Mouse (Mus musculus) NIH3T3 (cell line): ENCODE results near the gene Hist1h4k.

Experiments used
- DNase-seq: peaks from one replicate; pipeline ENCODE4 v3.0.0-alpha.2; 2012; ENCODE audit warnings: low read depth

The Hist1h4k gene

GRCm38 (mm10) chr13:21754294-21755001 lies 4.1 kb upstream of the Hist1h4k start:
- DNase-seq: peak; percentile 44

- peak; percentile 83 for DNase-seq
These were observed 3.4 kb upstream of the Hist1h4k start, which contains the start of the genes Hist1h2ak and Hist1h2bn for GRCm38 (mm10) chr13:21753524-21754285. Hist1h2ak (minus strand) TSS chr13:21753827. Hist1h2bn (plus strand) TSS chr13:21754123.

GRCm38 (mm10) chr13:21753051-21753523 lies 2.8 kb upstream of the Hist1h4k start:
- DNase-seq: peak; percentile 13

GRCm38 (mm10) chr13:21752356-21752755 lies 2.1 kb upstream of the Hist1h4k start:
- no peak for DNase-seq

DNA sequence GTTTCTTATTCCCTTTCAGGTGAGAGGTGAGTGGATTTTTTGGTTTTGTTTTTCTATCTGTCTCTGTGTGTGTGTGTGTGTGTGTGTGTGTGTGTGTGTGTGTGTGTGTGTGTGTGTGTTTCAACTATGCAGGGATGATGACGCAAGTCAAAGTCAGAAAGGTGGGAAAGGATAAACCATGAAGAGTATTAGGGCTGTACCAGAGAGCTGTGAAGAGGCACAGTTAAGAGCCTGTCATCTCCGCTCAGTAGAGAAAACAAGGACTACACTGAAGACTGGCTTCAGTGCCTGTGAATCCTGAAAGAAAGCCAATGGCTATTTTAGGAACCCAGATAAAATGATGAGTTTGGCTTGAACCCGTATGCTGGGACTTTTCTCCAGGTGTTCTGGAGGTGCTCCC lies 1.5 kb upstream of the Hist1h4k start:
- DNase-seq: no peak

DNA sequence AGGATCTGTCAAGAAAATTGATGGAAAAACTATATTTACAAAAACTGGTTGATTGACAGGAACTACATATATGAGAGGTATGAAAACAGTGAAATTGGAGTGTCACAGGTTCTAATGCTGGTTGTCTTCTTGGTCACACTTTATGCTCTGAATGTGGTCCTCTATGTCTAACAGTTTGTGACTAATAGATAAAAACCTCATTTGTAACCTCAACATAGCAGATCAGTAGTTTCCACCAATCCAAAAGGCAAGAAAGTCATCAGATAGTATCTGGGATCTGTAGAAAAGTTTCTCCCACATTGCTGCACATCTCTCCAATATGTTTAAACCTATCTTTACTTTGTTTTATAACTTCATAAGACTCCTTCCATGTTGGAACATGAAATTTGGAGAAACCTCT lies 1.1 kb upstream of the Hist1h4k start:
- DNase-seq: no peak

GRCm38 (mm10) chr13:21749387-21750158 lies 732 bp downstream of the Hist1h4k start:
- DNase-seq: peak; percentile 26

GRCm38 (mm10) chr13:21745006-21745405 lies 5.3 kb downstream of the Hist1h4k start:
- no peak for DNase-seq

GRCm38 (mm10) chr13:21734906-21735767 lies 15.2 kb downstream of the Hist1h4k start, which contains the start of gene Hist1h4j:
Hist1h4j (plus strand) TSS chr13:21735064.
- peak; percentile 86 for DNase-seq

GRCm38 (mm10) chr13:21734010-21734905 lies 16.0 kb downstream of the Hist1h4k start:
- DNase-seq: peak; percentile 91

DNA sequence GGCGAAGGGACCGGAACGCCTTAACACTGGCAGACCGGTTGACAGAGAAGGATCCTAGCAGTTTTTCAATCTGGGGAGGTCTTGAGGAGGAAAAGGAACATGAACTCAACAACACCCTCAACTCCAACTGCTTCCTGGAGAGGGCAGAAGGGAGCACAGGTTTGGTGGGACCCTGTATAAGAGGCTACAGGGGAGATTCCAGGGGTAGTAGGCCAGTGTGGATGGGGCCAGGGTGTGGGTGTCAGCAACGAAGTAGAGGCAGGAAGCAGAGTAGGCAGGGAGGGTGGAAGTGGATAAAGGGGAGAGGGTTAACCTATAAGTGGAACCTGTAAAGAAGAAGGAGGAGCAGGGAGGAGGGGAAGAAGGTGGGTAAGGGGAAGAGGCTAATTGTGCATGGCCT lies 16.8 kb downstream of the Hist1h4k start:
- DNase-seq: peak; percentile 17

- no peak for DNase-seq
These were observed 20.8 kb downstream of the Hist1h4k start for GRCm38 (mm10) chr13:21729544-21729943.

GRCm38 (mm10) chr13:21727948-21728572 lies 22.2 kb downstream of the Hist1h4k start:
- DNase-seq: no peak

DNA sequence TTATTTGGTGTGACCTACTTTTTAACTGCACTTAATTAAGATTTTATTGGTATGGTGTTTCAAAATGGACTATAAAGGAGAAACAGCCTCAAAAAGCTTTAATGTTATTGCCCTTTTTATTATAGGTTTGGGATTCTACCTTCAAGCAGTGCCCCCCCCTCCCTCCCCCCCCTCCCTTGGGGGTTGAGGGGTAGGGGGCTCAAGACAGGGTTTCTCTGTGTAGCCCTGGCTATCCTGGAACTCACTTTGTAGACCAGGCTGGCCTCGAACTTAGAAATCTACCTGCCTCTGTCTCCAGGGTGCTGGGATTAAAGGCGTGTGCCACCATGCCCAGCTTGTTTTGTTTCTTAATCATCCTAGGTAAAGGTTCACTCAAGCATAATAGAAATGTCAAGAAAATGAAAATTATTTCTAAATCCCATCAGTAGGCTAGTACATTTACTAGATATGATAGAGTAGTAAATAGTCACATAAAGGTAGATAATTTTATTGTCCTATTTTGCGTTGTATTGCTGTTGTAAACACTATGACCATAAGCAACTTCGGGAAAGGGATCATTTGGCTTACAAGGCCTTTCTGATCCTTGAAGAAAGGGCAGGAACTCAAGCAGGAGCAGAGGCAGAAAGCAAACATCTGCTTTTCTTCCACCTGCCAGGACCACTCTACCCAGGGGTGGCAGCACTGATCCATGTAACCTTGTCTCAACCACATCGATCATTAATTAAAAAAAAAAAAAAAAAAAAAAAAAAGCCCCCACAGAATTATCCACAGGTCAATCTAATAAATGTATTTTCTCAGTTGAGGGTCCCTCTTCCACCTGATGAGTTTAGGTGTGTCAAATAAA lies 27.1 kb downstream of the Hist1h4k start:
- no peak for DNase-seq

- peak; percentile 35 for DNase-seq
These were observed 27.9 kb downstream of the Hist1h4k start for GRCm38 (mm10) chr13:21722373-21722925.

GRCm38 (mm10) chr13:21721757-21722372 lies 28.4 kb downstream of the Hist1h4k start, which contains the start of gene Hist1h2bm:
Hist1h2bm (plus strand) TSS chr13:21722044.
- DNase-seq: peak; percentile 88

- DNase-seq: peak; percentile 8
These were observed 29.1 kb downstream of the Hist1h4k start for GRCm38 (mm10) chr13:21721107-21721756.
